Mouse (Mus musculus) MEL (cell line): ENCODE data around the gene Mlycd. TPM values are rescaled to one million over a fixed set of nuclear protein-coding genes. Genes with fewer than 3 reads are reported as not detected.
"Not testable (repeated sequence)": the region's sequence is repeated elsewhere in the genome, so short reads cannot be mapped to it uniquely, and the experiment has no call there.

ENCODE experiments used
- DNase-seq: peaks from one replicate; pipeline ENCODE4 v3.0.0; 2011; ENCODE audit warnings: low read depth, low spot score
- H3K27ac ChIP-seq: 2 replicates; pipeline ENCODE4 v1.5.1; 2012; ENCODE audit warnings: low read depth, mild to moderate bottlenecking, control low read depth, low read length, moderate library complexity; ENCODE audit not compliant: control insufficient read depth
- H3K27me3 ChIP-seq, 2 experiments: fragments of 150-350 bp in 1 of 2; sonication (generic) in 1 of 2; 2 replicates each; pipeline ENCODE4 v1.6.1; 2012; ENCODE audit warnings: low read length in 2 of 2, mild to moderate bottlenecking in 2 of 2, improper control_type of control experiment in 1 of 2, moderate library complexity in 1 of 2; ENCODE audit not compliant: insufficient read depth in 2 of 2, control insufficient read depth in 1 of 2
- H3K36me3 ChIP-seq, 2 experiments: 2 replicates each; pipeline ENCODE4 v1.6.1; 2012 to 2014; ENCODE audit warnings: low read length in 2 of 2, improper control_type of control experiment in 1 of 2, inconsistent platforms in 1 of 2, mild to moderate bottlenecking in 1 of 2; ENCODE audit not compliant: insufficient read depth in 2 of 2, control insufficient read depth in 1 of 2
- H3K4me1 ChIP-seq, 2 experiments: fragments of 150-350 bp in 1 of 2; sonication (generic) in 1 of 2; 2 replicates each; pipeline ENCODE4 v1.6.1; 2012; ENCODE audit warnings: low read length in 2 of 2, improper control_type of control experiment in 1 of 2, mild to moderate bottlenecking in 1 of 2; ENCODE audit not compliant: insufficient read depth in 2 of 2, control insufficient read depth in 1 of 2
- H3K4me3 ChIP-seq, 2 experiments: fragments of 150-350 bp in 1 of 2; sonication (generic) in 1 of 2; 2 replicates each; pipeline ENCODE4 v1.5.1; 2012; ENCODE audit warnings: low read depth in 2 of 2, low read length in 2 of 2, mild to moderate bottlenecking in 2 of 2, moderate library complexity in 2 of 2, control low read depth in 1 of 2, improper control_type of control experiment in 1 of 2; ENCODE audit not compliant: control insufficient read depth in 1 of 2, insufficient read depth in 1 of 2
- H3K79me2 ChIP-seq: 2 replicates; pipeline ENCODE4 v1.6.1; 2012; ENCODE audit warnings: mild to moderate bottlenecking, low read length, moderate library complexity; ENCODE audit not compliant: control insufficient read depth, poor library complexity, insufficient read depth
- H3K9ac ChIP-seq: 2 replicates; pipeline ENCODE4 v1.6.1; 2012; ENCODE audit warnings: low read depth, mild to moderate bottlenecking, control low read depth, low read length, moderate library complexity; ENCODE audit not compliant: control insufficient read depth, poor library complexity, severe bottlenecking
- H3K9me3 ChIP-seq: fragments of 150-350 bp; sonication (generic); replicated peaks from 2 replicates; pipeline ENCODE4 v1.6.1; 2012; ENCODE audit warnings: mild to moderate bottlenecking, low read length, improper control_type of control experiment, moderate library complexity; ENCODE audit not compliant: insufficient read depth
- CTCF ChIP-seq, 3 experiments: IDR thresholded peaks in 2 of 3; conservative IDR thresholded peaks in 1 of 3; 2 replicates each; pipeline ENCODE4 v1.5.1; 2011 to 2012; ENCODE audit warnings: low read length in 3 of 3, low read depth in 2 of 3, mild to moderate bottlenecking in 2 of 3, improper control_type of control experiment in 1 of 3, inconsistent platforms in 1 of 3, mixed read lengths in 1 of 3, moderate library complexity in 1 of 3; ENCODE audit not compliant: control insufficient read depth in 1 of 3, insufficient read depth in 1 of 3, poor library complexity in 1 of 3, severe bottlenecking in 1 of 3
- E2F4 ChIP-seq: IDR thresholded peaks from 2 replicates; pipeline ENCODE4 v1.6.1; 2011; ENCODE audit warnings: low read depth, low read length, improper control_type of control experiment, borderline replicate concordance
- GATA1 ChIP-seq: IDR thresholded peaks from 2 replicates; pipeline ENCODE4 v1.6.1; 2011; ENCODE audit warnings: low read depth, low read length, improper control_type of control experiment
- MEF2A ChIP-seq: IDR thresholded peaks from 2 replicates; pipeline ENCODE4 v1.6.1; 2014; ENCODE audit warnings: low read depth, mild to moderate bottlenecking, inconsistent platforms, low read length, improper control_type of control experiment; ENCODE audit not compliant: poor library complexity, insufficient replicate concordance, severe bottlenecking; ENCODE audit errors: extremely low read depth
- MXI1 ChIP-seq: IDR thresholded peaks from 2 replicates; pipeline ENCODE4 v1.6.1; 2011; ENCODE audit warnings: mild to moderate bottlenecking, low read depth, low read length, improper control_type of control experiment
- MYC ChIP-seq: IDR thresholded peaks from 2 replicates; pipeline ENCODE4 v1.6.1; 2011; ENCODE audit warnings: low read depth, mild to moderate bottlenecking, low read length, improper control_type of control experiment, moderate library complexity
- POLR2A ChIP-seq, 2 experiments: IDR thresholded peaks; 2 replicates each; pipeline ENCODE4 v1.6.1; 2011 to 2012; ENCODE audit warnings: low read length in 2 of 2, mild to moderate bottlenecking in 2 of 2, control low read depth in 1 of 2, improper control_type of control experiment in 1 of 2, low read depth in 1 of 2, moderate library complexity in 1 of 2; ENCODE audit not compliant: control insufficient read depth in 1 of 2, insufficient read depth in 1 of 2, poor library complexity in 1 of 2
- POLR2AphosphoS2 ChIP-seq: IDR thresholded peaks from 2 replicates; pipeline ENCODE4 v1.6.1; 2011; ENCODE audit warnings: low read length, improper control_type of control experiment
- RAD21 ChIP-seq: IDR thresholded peaks from 2 replicates; pipeline ENCODE4 v1.6.1; 2011; ENCODE audit warnings: mild to moderate bottlenecking, low read depth, low read length, improper control_type of control experiment
- SIN3A ChIP-seq: IDR thresholded peaks from 2 replicates; pipeline ENCODE4 v1.6.1; 2012; ENCODE audit warnings: low read length, improper control_type of control experiment, inconsistent platforms
- SMC3 ChIP-seq: IDR thresholded peaks from 2 replicates; pipeline ENCODE4 v1.6.1; 2011; ENCODE audit warnings: low read depth, low read length, improper control_type of control experiment
- TBP ChIP-seq: IDR thresholded peaks from 2 replicates; pipeline ENCODE4 v1.8.0; 2011; ENCODE audit warnings: low read depth, low read length, improper control_type of control experiment
- polyA plus RNA-seq, 2 experiments: library from polyadenylated mRNA; stranded (reverse) in 1 of 2; unstranded in 1 of 2; fragments of >175 nt in 1 of 2; fragments of >200 nt in 1 of 2; gene quantifications; 2 replicates each; pipeline versions ENCODE4 v1.2.1 to v1.2.4; 2012; ENCODE audit warnings: low replicate concordance in 2 of 2, low read depth in 1 of 2; ENCODE audit not compliant: insufficient read length in 2 of 2, insufficient read depth in 1 of 2, missing spikeins in 1 of 2
- total RNA-seq: library from RNA; depleted of rRNA; stranded (reverse); fragments of 300-350 nt; gene quantifications from 2 replicates; pipeline ENCODE4 v1.2.3, GENCODE M21; 2012

Gene Mlycd
- total and polyA plus RNA-seq, 3 experiments: 7.2 to 13.2 TPM; not detected in 1

GRCm38 (mm10) chr8:119353659-119354023, 41.0 kb upstream of the Mlycd start:
- H3K9me3 ChIP-seq: no peaks in the 10 kb centered on the region
- no peaks in the 10 kb centered on the region; a peak in 1 of 4 replicates for H3K27me3 ChIP-seq
- peak overlapping the region; percentile 75 for H3K27ac ChIP-seq
- H3K79me2 ChIP-seq: no peaks in the 10 kb centered on the region
- H3K4me3 ChIP-seq: peak overlapping the region; percentile 29 to 43
- H3K36me3 ChIP-seq: peaks cover 1 to 3% of the 10 kb centered on the region in 2 experiments; a peak in 3 of 4 replicates
- H3K4me1 ChIP-seq: peaks cover 0 to 13% of the 10 kb centered on the region in 2 experiments; a peak in 2 of 4 replicates
- TF ChIP-seq MXI1 (no peak), POLR2A (IDR thresholded peaks at IDR 0.05; ENCODE audit: control insufficient read depth in 1 of 2, insufficient read depth in 1 of 2, low read depth in 1 of 2, low read length in 2 of 2, poor library complexity in 1 of 2) (peak in 1 of 2 experiments; percentile 57; a peak in 2 of 4 replicates), TBP (peak; percentile 44), SIN3A (0 out of 2 replicates have a peak, but pooled peaks have one; percentile 7), MYC (no peak)
- DNase-seq: no peak
- H3K9ac ChIP-seq: peak overlapping the region; percentile 56

DNA sequence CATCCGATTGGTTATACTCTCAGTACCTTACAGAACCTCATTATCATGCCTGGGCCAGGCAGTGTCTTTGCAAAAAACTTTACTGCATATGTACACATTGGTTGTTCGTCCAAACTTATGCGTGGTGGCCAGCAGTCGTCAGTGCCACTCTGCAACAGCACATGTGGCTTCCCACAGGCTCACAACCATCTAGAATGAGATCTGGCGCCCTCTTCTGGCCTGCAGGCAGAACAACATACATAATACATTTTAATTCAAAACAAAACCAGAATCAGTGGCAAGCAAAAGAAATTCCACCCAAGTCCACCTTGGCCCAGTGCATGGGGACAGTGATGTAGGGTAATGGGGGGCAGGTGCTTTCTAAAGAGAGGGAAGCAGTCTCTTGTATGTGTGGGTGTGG, 38.0 kb upstream of the Mlycd start:
- H3K9me3 ChIP-seq, H3K27ac ChIP-seq, H3K79me2 ChIP-seq, H3K27me3 ChIP-seq, H3K36me3 ChIP-seq, H3K9ac ChIP-seq, H3K4me3 ChIP-seq: not testable (repeated sequence)
- H3K4me1 ChIP-seq: peaks cover 0 to 13% of the 10 kb centered on the region in 2 experiments; a peak in 2 of 4 replicates
- DNase-seq: peak; percentile 64
- peak; percentile 23 for TF ChIP-seq RAD21
- TF ChIP-seq SMC3: peak; percentile 32; the same call in 1 of the 2 replicates
- peak; percentile 40 to 55 (median 52); a peak in 5 of 6 replicates for TF ChIP-seq CTCF (IDR thresholded peaks at IDR 0.05 in 2 of 3, conservative IDR thresholded peaks at IDR 0.05 in 1 of 3; ENCODE audit: control insufficient read depth in 1 of 3, insufficient read depth in 1 of 3, low read depth in 2 of 3, low read length in 3 of 3, poor library complexity in 1 of 3, severe bottlenecking in 1 of 3)

GRCm38 (mm10) chr8:119358175-119358574, 36.5 kb upstream of the Mlycd start:
- Histone ChIP-seq H3K9me3 (no peaks in the 10 kb centered on the region), H3K79me2 (no peaks in the 10 kb centered on the region), H3K36me3 (no peaks in the 10 kb centered on the region; a peak in 1 of 4 replicates), H3K9ac (no peak overlapping the region), H3K4me3 (no peak overlapping the region), H3K27me3 (no peaks in the 10 kb centered on the region; a peak in 1 of 4 replicates), H3K27ac (no peak overlapping the region), H3K4me1 (peaks cover 0 to 9% of the 10 kb centered on the region in 2 experiments; a peak in 2 of 4 replicates)
- no peak for TF ChIP-seq POLR2A (IDR thresholded peaks at IDR 0.05; ENCODE audit: control insufficient read depth in 1 of 2, insufficient read depth in 1 of 2, low read depth in 1 of 2, low read length in 2 of 2, poor library complexity in 1 of 2)
- no peak for TF ChIP-seq GATA1
- no peak for TF ChIP-seq POLR2AphosphoS2
- TF ChIP-seq MEF2A: no peak
- TF ChIP-seq E2F4: no peak
- no peak for DNase-seq
